Mouse (Mus musculus) midbrain, embryonic 12.5 days (tissue): ENCODE results near the gene Fn1. TPM values are rescaled to one million over a fixed set of nuclear protein-coding genes. Genes with fewer than 3 reads are reported as not detected.

Experiments
- ATAC-seq: fragments of 200-750 bp; cut with Nextera tagmentation; 2 replicates; pipeline ENCODE4 v1.8.0; 2017; ENCODE audit warnings: low read depth, moderate TSS enrichment, moderate library complexity; ENCODE audit not compliant: low FRiP score
- H3K27ac ChIP-seq: fragments of 300-500 bp; sonication (generic); replicated peaks from 2 replicates; pipeline ENCODE4 v1.5.1; 2016; ENCODE audit warnings: mild to moderate bottlenecking
- H3K27me3 ChIP-seq: fragments of 300-500 bp; sonication (generic); 2 replicates; pipeline ENCODE4 v1.6.1; 2016; ENCODE audit warnings: mild to moderate bottlenecking
- H3K36me3 ChIP-seq: fragments of 300-500 bp; sonication (generic); 2 replicates; pipeline ENCODE4 v1.6.1; 2016
- H3K4me1 ChIP-seq: fragments of 300-500 bp; sonication (generic); 2 replicates; pipeline ENCODE4 v1.6.1; 2016
- H3K4me2 ChIP-seq: fragments of 300-500 bp; sonication (generic); replicated peaks from 2 replicates; pipeline ENCODE4 v1.6.1; 2016; ENCODE audit warnings: mild to moderate bottlenecking, moderate library complexity
- H3K4me3 ChIP-seq: fragments of 300-500 bp; sonication (generic); 2 replicates; pipeline ENCODE4 v1.5.1; 2016; ENCODE audit warnings: mild to moderate bottlenecking
- H3K9ac ChIP-seq: fragments of 300-500 bp; sonication (generic); replicated peaks from 2 replicates; pipeline ENCODE4 v1.6.1; 2016; ENCODE audit warnings: mild to moderate bottlenecking, moderate library complexity
- H3K9me3 ChIP-seq: fragments of 300-500 bp; sonication (generic); 2 replicates; pipeline ENCODE4 v1.6.1; 2016; ENCODE audit warnings: mild to moderate bottlenecking
- WGBS: fragments of 180-500 bp; shearing (Covaris S2); methylation state at CpG from one replicate; pipeline ENCODE4 v1.1.7; 2016; 5-methylcytosine and 5-hydroxymethylcytosine counted together
- polyA plus RNA-seq: library from polyadenylated mRNA; unstranded; fragments of >200 nt; fragmentation: Nextera tagmentation; extraction: Ambion mirVana; gene quantifications from 2 replicates; pipeline ENCODE4 v1.2.1, GENCODE M21; 2016

Fn1 gene
- polyA plus RNA-seq, 1 experiment from 2014 or later = 108 TPM

DNA sequence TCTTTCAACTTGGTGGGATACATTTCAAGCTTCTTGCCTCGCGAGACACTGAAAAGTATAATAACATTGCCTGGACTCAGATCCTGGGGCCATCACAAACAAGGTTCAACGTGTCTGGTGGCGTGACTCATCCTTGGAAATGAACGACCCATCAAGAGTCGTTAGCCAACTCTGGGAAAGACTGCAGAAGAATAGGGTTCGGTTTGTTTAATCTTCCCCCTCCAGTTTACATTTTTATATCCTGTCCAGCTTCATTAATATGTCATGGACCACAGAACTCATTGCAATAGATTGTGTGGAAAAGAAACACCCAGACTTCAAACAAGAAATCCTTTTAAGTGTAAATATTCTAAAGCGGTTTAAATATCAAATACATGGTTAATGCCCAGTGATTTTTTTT lies 22.8 kb downstream of the Fn1 start:
- Histone ChIP-seq H3K27me3 (peaks cover 25% of the 10 kb centered on the region), H3K36me3 (peaks cover 43% of the 10 kb centered on the region), H3K4me1 (no peaks in the 10 kb centered on the region), H3K4me3 (no peak overlapping the region), H3K27ac (no peak overlapping the region), H3K9ac (no peak overlapping the region), H3K4me2 (no peak overlapping the region), H3K9me3 (no peaks in the 10 kb centered on the region)
- 94% methylated on average over 8 of the region's 8 CpGs for WGBS
- ATAC-seq = no peak

DNA sequence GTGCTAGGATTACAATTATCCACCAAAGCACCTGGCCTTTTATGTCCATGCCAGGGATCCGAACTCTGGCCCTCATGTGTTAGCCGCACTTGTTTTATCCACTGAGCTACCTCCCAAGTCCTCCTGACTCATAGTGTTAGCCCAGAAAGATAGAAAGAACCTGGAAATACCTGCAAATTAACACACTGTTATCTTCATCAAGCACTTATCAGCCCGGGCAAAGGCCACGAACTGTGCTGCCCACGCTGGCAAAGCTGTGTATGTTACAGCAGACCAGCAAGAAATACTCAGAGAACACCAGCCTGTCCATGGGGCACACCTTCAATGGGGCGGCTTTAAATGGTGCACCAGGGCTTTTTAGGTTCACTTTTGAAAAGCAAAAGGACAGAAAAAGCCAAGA lies 29.4 kb downstream of the Fn1 start:
- Histone ChIP-seq H3K9me3 (no peaks in the 10 kb centered on the region), H3K36me3 (peaks cover 45% of the 10 kb centered on the region), H3K4me1 (no peaks in the 10 kb centered on the region), H3K4me2 (no peak overlapping the region), H3K4me3 (no peak overlapping the region), H3K27me3 (peaks cover 51% of the 10 kb centered on the region), H3K27ac (no peak overlapping the region), H3K9ac (no peak overlapping the region)
- WGBS = 95% methylated on average over 6 of the region's 6 CpGs
- ATAC-seq = no peak

DNA sequence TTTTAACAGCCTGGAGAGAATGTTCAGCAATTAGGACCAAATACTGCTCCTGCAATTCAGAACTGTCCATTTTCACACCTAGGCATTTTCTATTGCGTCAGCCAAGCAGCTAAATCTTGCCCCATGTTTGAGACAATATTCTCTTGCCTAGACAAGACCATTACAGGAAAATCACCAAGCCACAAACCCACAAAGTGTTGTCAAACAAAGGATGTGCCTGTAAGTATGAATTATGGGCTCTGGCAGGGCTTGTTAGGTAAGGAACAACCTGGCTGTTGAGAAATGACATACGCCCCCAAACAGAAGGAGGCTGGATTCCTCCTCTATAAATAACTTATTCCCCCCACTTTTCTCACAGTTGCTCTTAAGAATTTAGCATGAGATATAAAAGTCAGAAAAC lies 31.5 kb downstream of the Fn1 start:
- no peak for ATAC-seq
- Histone ChIP-seq H3K4me1 (no peaks in the 10 kb centered on the region), H3K27me3 (peaks cover 58% of the 10 kb centered on the region), H3K36me3 (peaks cover 29% of the 10 kb centered on the region), H3K4me3 (no peak overlapping the region), H3K27ac (no peak overlapping the region), H3K4me2 (no peak overlapping the region), H3K9ac (no peak overlapping the region), H3K9me3 (no peaks in the 10 kb centered on the region)
- WGBS = 97% methylated on average over 2 of the region's 2 CpGs

DNA sequence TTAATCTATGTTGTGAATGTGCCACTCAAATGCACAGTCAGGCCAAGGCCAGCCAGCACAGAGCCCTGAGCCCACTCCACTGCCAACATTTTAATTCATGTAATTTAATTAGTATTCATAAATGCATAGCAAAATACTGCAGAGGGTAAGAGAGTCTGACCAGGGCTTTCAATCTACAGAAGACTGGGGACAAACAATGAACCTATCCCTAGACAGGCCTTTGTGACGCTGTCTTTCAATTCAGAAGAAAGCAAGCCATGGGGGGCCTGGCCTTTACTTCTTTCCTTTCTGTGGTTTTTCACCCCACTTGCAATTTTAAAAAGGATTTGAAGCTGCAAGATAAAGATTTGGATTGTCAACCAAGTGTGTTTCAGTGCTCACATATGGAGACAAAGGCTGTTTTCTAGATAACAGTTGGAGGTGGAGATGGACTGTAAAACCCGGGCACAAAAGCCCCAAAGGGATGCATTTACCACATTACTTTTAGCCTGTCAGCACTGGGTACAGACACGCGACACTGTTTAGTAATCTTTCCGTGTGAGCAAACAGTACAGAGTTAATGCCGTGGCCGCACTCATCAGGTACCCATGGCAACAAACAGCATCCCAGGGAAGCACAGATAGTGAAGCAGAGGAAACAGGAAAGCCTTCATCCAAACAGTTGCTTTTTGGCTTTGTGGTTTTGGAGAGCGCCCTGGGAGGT lies 38.3 kb downstream of the Fn1 start:
- no peak overlapping the region for H3K4me3 ChIP-seq
- H3K27ac ChIP-seq = peak overlapping the region; percentile 58
- no peak overlapping the region for H3K9ac ChIP-seq
- peak; percentile 94 for ATAC-seq
- H3K27me3 ChIP-seq = peaks cover 72% of the 10 kb centered on the region
- WGBS = 17% methylated on average over 8 of the region's 8 CpGs
- H3K4me1 ChIP-seq = peaks cover 12% of the 10 kb centered on the region
- H3K4me2 ChIP-seq = 0 out of 2 replicates have a peak overlapping the region, but pooled peaks have one; percentile 4
- H3K9me3 ChIP-seq = no peaks in the 10 kb centered on the region
- H3K36me3 ChIP-seq = peaks cover 42% of the 10 kb centered on the region

DNA sequence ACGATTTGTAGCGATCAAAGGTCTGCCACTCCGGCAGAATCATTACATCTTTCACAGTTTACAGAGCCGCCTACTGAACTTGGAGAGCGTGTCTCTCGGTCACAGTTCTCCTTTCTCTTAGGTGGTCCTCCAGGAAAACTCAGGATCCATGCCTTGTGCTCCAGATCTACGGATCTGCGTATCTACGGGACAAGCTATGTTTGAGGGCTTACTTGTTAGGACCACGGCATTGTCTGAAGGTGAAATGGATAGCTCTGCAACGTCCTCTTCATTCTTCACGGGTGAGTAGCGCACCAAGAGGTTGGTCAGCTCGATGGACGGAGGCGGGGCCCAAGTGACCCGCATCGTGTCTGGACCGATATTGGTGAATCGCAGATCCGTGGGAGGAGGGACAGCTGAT lies 40.7 kb downstream of the Fn1 start:
- Histone ChIP-seq H3K4me2 (no peak overlapping the region), H3K36me3 (peaks cover 48% of the 10 kb centered on the region), H3K4me3 (no peak overlapping the region)

DNA sequence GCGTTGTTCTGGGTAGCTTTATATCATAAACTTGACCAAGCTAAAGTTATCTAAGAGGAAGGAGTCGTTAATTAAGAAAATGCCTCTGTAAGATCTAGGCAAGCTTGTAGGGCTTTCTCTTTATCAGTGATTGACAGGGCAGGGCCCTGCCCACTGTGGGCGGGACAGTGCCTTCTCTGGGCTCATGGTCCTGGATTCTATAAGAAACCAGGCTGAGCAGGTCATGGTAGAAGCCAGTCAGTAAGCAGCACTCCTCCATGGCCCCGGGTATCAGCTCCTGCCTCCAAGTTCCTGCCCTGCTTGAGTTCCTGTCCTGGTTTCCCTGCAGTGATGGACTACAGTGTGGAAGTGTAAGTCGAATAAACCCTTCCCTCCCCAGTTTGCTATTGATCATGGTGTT lies 43.1 kb downstream of the Fn1 start:
- Histone ChIP-seq H3K9me3 (no peaks in the 10 kb centered on the region), H3K27me3 (peaks cover 42% of the 10 kb centered on the region), H3K9ac (no peak overlapping the region), H3K4me2 (no peak overlapping the region), H3K36me3 (peaks cover 65% of the 10 kb centered on the region), H3K27ac (no peak overlapping the region), H3K4me1 (peaks cover 7% of the 10 kb centered on the region), H3K4me3 (no peak overlapping the region)
- WGBS = 93% methylated on average over 5 of the region's 5 CpGs
- no peak for ATAC-seq

More for the DNA sequence above, 40.7 kb downstream of the Fn1 start:
- H3K9ac ChIP-seq = no peak overlapping the region
- peaks cover 12% of the 10 kb centered on the region for H3K4me1 ChIP-seq
- peaks cover 56% of the 10 kb centered on the region for H3K27me3 ChIP-seq
- no peak overlapping the region for H3K27ac ChIP-seq
- 96% methylated on average over 21 of the region's 21 CpGs for WGBS
- ATAC-seq = no peak
- no peaks in the 10 kb centered on the region for H3K9me3 ChIP-seq

DNA sequence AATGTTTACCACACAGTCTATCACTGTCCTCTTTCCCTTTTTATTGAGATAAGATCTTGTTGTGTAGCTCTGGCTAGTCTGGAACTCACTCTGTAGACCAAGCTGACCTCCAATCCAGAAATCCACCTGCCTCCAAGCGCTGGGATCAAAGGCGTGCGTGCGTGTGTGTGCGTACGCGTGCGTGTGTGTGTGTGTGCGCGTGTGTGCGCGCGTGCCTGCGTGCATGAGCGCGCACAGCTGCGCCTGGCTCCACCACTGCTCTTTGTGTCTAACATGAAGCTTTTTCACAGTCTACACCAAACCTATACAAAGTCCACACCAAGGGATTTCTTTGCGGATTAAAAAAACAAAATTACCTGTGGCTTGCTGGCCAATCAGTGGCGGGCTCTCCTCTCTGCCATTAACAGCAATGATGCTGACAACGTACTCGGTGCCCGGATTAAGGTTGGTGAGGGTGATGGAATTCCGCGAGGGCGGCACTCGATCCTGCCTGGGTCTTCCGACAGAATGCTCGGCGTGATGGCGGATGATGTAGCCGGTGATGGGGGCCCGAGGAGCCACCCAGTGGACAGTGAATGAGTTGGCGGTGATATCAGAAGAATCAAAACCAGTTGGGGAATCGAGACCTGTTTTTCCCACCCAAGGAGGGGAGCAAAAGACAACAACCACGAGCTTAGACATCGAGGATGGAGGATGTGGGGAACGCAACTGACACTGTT lies 43.8 kb downstream of the Fn1 start:
- H3K4me3 ChIP-seq = no peak overlapping the region
- peaks cover 42% of the 10 kb centered on the region for H3K27me3 ChIP-seq
- no peaks in the 10 kb centered on the region for H3K9me3 ChIP-seq
- peaks cover 65% of the 10 kb centered on the region for H3K36me3 ChIP-seq
- 97% methylated on average over 37 of the region's 37 CpGs for WGBS
- no peak for ATAC-seq
- H3K4me1 ChIP-seq = no peaks in the 10 kb centered on the region; the same call in 1 of the 2 replicates
- H3K4me2 ChIP-seq = no peak overlapping the region
- H3K27ac ChIP-seq = no peak overlapping the region
- no peak overlapping the region for H3K9ac ChIP-seq

DNA sequence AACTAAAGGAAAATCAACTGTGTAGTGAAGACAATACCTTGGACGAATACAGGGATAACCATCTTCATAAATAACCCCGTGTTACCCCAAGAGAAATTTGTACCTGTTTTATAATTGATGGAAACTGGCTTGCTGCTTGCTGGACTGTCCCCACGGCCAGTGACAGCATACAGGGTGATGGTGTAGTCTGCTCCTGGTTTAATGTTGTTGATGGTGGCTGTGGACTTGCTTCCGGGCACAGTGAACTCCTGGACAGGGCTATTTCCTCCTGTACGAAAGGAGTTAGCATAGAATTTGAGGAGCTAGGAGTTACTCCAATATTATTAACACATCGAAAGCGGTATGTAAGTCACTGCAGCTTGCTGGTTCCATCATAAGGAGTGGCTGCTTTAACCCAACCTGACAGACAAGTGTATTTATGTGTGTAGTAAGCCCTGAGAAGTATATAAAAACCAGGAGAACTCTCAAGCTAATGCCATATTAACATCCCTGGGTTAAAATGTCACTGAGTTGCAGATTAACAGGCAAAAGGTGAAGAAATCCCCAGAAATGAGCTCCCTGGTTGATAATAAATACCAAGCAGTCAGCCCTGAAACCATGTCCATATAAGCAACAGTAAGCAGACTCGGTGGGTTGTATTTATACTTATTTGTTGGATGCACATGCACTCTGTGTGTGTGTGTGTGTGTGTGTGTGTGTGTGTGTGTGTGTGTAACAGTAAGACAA lies 46.2 kb downstream of the Fn1 start:
- H3K4me2 ChIP-seq = no peak overlapping the region
- no peaks in the 10 kb centered on the region for H3K9me3 ChIP-seq
- 94% methylated on average over 8 of the region's 8 CpGs for WGBS
- no peak overlapping the region for H3K27ac ChIP-seq
- no peak for ATAC-seq
- H3K36me3 ChIP-seq = peaks cover 53% of the 10 kb centered on the region
- no peak overlapping the region for H3K9ac ChIP-seq
- H3K4me1 ChIP-seq = no peaks in the 10 kb centered on the region
- H3K4me3 ChIP-seq = no peak overlapping the region
- peaks cover 23% of the 10 kb centered on the region for H3K27me3 ChIP-seq

DNA sequence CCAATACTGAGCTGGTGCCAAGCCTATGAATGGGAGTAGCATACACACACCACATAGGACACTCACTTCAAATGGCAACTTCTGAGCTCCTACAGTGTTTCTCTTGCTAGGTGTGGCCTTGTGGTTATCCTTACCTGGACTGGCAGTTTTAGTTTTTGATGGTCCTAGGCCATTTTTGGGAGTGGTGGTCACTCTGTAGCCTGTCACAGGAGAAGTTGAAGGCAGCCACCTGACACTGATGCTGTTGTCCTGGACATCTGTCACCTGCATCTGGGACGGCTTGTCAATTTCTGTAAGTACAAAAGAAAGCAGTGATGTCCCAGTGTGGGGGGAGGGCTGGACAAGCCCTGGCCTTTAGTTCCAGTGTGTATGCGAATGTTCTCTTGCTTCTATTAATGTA lies 47.2 kb downstream of the Fn1 start:
- H3K9me3 ChIP-seq = no peaks in the 10 kb centered on the region
- no peak overlapping the region for H3K4me3 ChIP-seq
- no peak overlapping the region for H3K4me2 ChIP-seq
- H3K4me1 ChIP-seq = no peaks in the 10 kb centered on the region
- 89% methylated on average over 2 of the region's 2 CpGs for WGBS
- no peak for ATAC-seq
- H3K27me3 ChIP-seq = peaks cover 13% of the 10 kb centered on the region
- peaks cover 47% of the 10 kb centered on the region for H3K36me3 ChIP-seq
- no peak overlapping the region for H3K9ac ChIP-seq
- H3K27ac ChIP-seq = no peak overlapping the region

DNA sequence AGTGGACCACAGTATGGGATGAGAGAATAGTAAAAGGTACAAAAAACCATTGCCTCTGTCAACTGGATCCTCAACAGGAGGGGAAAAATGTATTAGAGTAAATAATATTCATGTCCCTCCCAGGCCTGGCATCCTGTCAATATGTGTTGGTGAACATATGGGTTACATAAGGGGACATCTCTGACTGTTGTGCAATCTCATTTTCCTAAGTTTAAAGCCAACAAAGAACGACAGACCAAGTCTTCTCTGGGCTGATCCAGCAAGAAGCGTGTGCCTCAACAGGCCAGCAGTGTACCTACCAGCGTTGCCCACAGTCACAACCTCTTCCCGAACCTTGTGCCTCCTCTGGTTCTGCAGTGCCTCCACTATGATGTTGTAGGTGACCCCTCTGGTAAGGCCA lies 57.6 kb downstream of the Fn1 start:
- Histone ChIP-seq H3K27ac (no peak overlapping the region), H3K27me3 (no peaks in the 10 kb centered on the region), H3K9me3 (no peaks in the 10 kb centered on the region), H3K9ac (no peak overlapping the region), H3K4me1 (no peaks in the 10 kb centered on the region), H3K4me2 (no peak overlapping the region), H3K4me3 (no peak overlapping the region), H3K36me3 (peaks cover 61% of the 10 kb centered on the region)
- ATAC-seq = no peak
- 91% methylated on average over 4 of the region's 4 CpGs for WGBS

DNA sequence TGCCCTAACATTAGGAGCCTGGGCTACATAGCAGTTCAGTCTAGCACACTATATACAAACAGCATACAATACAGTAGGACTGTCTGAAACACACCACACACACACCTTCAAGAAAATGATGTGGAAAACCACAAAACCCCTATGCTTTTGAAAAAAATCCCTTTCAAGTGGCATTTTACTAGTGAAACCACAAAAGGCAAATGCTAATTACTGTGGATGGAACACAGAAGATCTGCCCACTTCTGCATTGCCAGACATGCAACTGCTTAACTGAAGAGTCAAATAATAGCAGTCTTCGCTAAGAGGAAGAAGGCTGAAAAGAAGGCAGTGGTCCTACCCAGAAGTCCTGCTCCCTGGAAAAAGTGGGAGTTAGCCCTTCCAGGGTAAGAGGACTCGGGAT lies 58.7 kb downstream of the Fn1 start:
- H3K36me3 ChIP-seq = peaks cover 62% of the 10 kb centered on the region
- no peak overlapping the region for H3K4me3 ChIP-seq
- no peak overlapping the region for H3K9ac ChIP-seq
- no peaks in the 10 kb centered on the region for H3K27me3 ChIP-seq
- 93% methylated on average over 2 of the region's 2 CpGs for WGBS
- H3K4me1 ChIP-seq = no peaks in the 10 kb centered on the region
- no peak for ATAC-seq
- no peak overlapping the region for H3K4me2 ChIP-seq
- no peaks in the 10 kb centered on the region for H3K9me3 ChIP-seq
- no peak overlapping the region for H3K27ac ChIP-seq

DNA sequence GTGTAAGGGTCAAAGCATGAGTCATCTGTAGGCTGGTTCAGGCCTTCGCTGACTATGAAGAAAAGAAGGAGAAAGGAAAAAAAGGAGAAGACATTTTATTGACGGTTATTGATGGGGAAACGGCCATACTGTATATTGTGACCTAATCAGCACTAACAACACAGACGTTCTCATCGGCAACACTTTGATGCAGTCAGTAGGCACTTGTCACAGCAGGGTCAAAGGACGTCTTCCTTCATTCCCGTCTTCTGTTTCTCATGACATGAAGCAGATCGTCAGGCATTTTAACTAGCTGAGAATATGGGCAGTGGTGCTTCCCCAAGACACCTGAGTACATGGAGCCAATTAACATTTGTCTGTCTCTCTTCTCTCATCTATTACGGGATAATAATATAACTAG lies 59.8 kb downstream of the Fn1 start:
- Histone ChIP-seq H3K9me3 (no peaks in the 10 kb centered on the region), H3K9ac (no peak overlapping the region), H3K4me2 (no peak overlapping the region), H3K27me3 (no peaks in the 10 kb centered on the region), H3K27ac (no peak overlapping the region), H3K4me1 (no peaks in the 10 kb centered on the region), H3K4me3 (no peak overlapping the region), H3K36me3 (peaks cover 52% of the 10 kb centered on the region)
- 97% methylated on average over 9 of the region's 9 CpGs for WGBS
- no peak for ATAC-seq
